Mouse (Mus musculus) 3134 (cell line): ENCODE data around the gene Abcg1.
A peak's percentile ranks its signal among the peaks of the same experiment; 100 is the strongest.

Experiments used
- DNase-seq: peaks from one replicate; pipeline ENCODE4 v3.0.0-alpha.2; 2011; ENCODE audit warnings: low spot score; ENCODE audit not compliant: insufficient read length; ENCODE audit errors: extremely low read depth

Gene Abcg1

DNA sequence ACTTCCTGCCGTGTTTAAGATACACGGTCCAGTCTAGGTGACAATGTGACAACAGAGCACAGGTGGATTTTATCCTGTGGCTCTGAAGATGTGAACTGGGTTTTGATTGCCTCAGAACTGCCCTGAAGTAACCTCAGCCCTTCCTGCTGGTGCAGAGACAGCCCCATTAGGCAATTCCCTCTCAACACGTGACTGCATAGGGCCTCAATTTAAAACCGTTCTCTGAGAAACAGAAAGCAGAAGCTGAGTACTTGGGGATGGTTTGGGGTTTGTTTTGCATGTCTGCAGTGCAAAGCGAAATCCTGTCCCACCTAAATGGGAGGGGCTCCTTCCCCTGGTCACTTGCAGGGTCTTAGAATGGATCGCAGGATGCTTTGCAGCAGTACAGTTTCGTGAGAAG lies 17.8 kb upstream of the Abcg1 start:
- no peak for DNase-seq

DNA sequence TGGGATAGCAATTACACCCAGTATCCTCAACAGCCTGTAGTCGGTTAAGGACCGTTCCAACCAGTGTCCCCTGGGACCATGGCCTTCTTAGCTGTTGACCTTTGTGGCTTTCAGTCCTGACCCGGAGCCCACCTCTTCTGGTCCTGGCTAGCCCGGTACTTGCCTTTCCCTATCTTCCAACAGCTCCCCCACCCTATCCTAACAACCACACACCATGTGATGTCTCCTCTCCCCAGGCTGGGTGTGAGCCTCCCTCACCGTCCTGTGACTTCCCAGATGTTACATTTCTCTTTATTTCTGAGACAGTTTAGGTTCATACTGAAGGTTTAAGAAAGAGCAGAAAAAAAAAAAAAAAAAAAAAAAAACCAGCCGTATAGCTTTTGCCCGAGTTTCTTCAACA lies 17.1 kb upstream of the Abcg1 start:
- DNase-seq, result no peak

DNA sequence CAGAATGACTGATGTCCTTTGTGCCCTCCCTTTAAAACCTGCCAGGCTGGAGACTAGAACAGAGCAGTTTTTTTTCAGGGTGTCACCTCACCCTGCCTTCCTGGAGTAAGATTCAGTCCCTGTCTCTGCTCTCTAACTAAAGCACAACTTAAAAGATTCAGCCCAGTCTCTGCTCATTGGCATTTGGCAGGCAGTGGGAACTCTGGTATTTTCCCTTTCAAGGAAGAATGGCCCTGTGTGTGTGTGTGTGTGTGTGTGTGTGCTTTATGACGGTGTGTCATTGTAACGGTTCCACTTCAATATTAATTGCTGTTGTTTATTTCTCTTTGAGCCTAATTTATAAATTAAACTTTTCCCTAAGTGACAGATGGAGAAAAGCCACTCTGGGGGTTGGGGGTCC lies 14.7 kb upstream of the Abcg1 start:
- DNase-seq, result no peak

DNA sequence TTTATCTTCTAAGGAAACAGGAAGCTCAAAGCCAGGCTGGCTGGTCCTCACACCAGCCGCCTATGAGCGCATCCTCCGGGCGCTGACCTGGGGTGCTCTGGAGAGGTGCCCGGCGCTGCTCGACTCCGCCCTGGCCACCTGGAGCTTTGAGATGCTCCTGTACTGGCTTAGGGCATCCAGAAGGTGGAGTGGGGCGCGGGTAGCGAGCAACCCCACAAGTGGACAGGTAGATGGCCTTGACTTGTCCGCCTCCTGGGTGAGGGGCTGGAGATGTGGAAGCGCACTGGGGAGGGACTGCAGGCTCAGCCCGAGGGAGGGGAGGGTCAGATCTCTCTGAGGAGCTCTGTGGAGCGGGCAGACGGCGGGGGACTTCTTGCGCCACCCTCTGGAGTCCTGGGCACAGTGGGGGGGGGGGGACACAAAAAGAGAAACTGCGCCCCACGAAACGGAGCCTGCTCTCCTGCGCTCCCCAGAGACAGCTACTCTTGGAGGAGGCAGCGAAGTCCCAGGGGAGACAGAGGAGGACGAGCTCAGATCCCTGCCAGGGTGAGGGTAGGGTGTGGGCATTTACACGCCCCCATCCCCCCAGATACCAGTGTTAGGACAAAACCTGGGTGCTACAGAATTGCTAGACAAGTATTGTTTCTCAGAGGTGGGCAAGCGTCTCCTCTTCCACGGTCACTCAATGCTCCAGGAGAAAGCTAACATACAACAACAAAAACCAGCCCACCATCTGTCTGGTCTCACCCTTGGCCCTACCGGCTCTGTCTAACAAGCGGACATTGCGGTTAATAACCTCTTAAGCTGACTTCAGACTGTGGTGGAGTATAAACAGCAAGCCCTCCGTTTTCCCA lies 643 bp downstream of the Abcg1 start:
- no peak for DNase-seq

DNA sequence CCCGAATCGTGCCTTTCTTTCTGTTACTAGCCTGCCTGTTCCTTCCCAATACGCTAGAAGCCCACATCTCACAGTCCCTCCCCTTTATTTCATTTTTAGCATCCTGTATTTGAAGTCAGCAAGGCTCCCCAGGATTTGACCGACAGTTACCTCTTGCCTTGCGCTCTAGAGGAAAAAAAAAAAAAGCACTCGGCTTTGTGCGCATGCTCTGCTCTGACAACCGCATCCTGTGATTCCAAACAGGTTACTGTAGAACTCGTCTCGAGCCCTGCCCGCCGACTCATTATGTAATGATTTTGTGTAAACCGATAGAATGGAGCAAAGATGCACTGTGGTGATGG lies 1.2 kb downstream of the Abcg1 start:
- no peak for DNase-seq

DNA sequence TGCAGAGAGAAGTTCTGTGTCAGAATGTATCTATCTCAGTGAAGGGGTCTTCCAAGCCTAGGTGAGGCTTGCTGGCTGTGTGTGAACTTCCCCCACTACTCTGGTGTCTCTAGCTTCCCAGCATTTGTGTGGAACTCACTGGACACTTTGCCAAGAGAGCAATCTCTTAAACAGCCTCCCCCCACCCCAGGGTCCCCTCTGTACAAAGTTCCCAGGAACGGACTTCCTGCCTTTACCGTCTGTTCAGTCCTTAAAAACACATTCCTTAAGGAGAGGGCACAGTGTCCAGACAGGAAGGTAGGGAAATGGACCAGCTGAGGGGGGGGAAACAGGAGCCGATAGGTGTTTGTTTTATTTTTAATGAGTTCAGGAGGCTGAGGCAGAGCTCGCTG lies 2.7 kb downstream of the Abcg1 start:
- no peak for DNase-seq

DNA sequence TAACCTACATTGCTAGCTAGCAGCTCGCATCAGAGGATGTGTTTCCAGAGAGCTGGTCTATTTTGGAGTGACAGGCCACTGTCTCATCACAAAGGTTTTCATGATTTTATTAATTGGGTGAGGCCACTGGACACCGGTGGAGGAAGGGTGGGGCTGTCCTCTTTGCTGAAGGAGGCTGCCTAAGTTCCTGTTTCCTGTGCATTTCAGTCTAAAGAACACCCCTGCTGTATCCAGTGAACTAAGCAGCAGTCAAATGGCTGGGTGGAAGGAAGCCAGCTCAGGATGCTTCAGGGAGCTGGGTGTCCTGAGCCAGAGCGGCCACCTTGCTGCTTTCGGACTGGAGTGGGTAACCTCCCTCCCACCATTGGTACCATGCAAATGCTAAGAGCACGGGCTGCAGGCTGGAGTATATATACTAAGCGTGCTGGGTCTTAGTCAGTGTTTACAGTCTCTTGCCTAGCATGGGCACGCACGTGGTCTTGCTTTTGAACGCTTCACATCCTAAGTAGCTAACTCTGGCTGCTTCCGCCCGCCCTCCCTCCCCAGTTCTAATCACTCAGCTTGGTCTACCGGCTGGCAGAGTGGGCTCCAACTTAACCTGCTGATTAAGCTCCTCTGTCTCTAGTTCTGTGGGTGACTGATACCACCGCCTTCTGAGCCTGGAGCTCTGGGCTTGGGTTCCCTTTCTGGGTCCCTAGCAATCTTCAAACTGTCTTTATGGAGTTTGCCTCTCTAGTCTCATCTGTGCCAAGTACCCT lies 3.3 kb downstream of the Abcg1 start:
- DNase-seq, result no peak

DNA sequence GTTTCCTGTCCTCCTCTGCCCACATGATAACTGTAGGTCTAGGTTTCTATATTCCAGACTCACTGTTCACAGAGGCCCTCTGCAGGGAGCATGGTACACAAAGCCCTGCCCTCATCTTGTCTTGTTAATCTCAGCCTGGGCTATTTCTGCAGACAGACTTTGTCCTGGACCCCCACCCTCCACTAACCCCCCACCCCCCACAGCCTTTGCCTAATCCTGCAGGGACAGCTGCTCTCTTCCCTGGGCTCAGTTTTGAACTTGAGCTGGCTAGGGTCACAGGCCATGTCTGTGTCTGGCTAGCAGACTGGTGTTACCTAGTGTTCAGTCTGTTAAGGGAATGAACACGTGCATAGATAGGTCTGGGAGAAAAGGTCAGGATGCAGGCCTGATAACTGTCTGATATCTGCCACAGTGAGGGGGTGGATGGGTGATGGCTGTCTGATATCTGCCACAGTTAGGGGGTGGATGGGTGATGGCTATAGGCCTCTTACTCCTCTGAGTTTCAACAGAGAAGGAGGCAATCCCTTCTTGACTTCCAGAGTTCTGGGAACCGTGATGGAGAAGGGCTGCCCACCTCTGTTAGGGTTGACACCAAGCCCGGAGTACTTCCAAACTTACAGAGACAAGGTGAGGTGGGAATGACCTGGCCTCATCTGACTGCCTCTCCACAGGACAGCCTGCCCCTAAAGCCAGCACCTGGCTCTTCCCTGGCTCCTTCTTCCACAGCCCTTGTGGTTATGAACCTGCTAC lies 4.0 kb downstream of the Abcg1 start:
- no peak for DNase-seq

DNA sequence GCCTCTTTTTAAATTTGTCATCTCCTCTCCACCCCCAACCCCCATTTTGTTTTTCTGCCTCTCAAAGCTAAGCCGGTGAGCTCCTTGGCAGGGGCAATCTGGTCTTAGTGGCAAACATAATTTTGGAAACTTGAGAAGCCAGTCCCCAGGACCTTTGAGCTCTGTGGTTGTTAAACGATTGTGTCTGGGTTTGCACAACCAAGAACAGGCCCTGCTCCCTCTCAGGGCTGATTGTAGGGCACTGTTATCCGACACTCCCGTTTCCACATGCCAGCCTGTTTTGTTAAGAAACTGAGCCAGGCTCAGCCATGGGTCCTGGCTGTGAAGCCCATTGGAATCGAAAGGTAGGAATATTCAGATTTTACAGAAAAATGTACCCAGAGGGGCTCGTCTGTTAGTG lies 8.6 kb downstream of the Abcg1 start:
- no peak for DNase-seq

DNA sequence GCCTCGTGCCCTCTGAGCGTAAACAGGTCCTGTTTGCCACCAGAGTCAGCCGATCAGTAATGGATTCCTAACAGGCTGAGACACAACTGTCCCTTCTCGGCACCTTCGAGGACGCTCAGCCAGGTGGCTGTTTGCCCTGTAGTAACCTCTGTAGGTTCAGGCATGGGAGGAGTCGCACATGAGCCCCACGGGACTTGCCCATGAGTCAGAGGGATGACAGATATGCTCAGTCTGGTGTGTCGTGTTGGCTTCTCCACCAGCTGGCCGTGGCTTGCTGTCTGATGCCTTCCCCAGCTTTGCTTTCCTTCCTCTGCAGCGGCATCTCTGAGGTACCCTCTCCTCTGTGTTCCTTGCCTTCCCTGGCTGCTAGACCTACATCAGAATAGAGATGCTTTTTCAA lies 9.6 kb downstream of the Abcg1 start:
- DNase-seq, result peak; percentile 62

DNA sequence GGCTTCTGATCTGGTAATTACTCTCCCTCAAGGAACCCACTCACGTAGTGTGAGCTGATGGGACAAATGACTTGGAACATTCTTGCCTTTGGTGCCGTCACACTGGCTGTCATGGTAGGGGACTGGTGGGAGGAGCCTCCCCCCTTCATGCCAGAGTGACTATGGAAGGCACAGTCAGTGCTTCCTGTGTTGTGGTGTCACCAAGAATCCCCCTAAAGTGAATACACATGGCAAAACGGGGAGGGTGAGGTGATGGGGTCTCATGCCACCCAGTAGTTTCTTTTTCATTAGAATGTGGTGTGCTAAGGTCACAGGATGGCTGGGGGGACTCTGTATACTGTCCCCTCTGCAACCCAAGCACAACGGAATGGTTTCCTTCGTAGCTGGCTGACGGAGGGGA lies 11.6 kb downstream of the Abcg1 start:
- DNase-seq, result no peak

DNA sequence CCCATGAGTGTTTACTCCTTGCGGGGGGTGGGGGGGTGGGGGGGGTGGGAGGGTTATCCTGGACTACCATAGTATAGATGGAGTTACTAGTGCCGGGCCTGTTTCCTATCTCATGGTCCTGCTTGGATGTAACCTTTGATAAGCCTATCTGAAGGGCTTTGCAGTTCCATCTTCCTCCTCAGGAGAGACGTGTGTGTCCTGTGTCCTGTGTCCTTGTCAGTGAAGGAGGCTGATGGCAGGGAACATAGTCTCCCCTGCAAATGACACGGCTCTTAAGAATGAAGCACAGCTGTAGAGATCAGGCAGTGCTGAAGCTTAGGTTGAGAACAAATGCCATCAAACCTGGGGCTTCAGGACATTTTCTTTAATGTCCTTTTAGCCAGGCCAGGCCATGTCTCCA lies 12.4 kb downstream of the Abcg1 start:
- no peak for DNase-seq

DNA sequence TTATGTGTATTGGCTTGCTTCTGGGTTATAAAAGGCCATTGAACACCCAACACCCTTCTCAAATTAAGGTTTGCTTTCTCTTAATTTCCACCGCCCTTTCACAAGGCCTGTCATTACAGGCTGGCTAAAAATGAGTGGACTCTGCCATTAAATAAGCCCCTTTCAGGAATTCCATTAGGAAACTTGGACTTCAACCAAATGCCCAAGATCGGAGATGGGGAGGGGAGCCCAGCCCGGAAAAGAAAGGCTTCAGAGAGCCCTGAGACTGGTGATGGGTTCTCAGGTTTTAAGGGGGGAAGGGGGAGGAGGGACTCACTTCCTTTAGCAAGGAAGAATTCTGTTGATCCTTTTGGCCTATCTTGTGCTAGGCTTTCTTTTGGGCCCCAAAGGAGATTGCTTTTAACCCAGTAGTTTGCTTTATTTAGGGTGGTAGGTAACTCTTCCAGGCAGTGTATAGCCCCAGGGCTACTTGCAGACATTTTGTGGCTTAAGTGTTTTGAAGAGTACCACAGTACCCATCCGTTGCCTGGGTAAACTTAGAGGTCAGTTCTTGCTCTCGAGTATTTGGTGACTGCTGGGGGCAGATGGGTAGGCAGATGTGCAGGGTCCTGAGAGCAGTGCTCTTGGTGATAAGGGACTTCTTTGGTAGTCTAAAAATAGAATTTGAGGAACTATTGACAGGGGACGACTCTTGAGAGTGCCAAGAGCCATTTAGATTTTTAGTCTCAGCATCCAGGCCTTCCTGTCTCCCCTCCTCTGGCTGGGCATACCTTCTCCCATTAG lies 13.1 kb downstream of the Abcg1 start:
- no peak for DNase-seq

DNA sequence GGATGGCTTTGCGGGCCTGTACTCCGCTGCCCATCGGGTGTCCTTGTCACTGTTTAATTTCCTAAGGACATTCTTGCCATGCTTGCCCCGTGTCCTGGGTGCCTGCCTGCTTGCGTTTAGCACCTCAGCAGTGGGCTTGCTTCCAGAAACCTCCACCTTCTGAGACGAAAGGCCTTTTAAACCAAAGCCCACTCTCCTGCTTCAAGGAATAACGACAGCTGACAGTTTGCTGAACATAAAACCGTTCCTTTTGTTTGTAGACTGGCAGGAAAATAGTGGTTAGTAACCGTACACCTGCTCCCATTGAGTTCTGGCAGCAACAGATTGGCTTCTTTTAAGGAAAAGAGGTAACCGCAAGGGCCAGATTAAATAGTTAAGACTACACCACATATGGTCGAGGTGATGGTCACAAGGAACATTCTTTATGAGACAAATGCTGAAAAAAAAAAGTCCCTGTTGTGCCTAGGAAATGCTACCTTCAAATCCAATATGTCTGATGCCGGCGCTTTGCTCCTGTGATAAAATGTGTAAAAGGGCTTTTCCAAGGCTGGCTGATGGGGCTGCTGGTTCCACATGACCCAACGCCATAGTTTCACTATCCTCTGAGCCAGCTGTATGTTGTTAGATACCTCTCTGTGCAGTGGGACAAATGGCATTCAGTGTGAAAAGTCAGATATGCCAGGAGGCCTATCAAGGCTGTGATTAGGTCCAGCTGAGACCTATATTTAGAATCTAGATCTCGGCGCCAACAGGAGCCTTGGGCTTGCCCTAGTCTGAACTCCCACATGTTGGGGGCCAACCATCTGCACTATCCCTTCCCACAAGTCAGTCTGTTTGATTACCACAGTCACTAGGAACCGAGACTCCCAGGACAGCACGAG lies 14.2 kb downstream of the Abcg1 start:
- no peak for DNase-seq

DNA sequence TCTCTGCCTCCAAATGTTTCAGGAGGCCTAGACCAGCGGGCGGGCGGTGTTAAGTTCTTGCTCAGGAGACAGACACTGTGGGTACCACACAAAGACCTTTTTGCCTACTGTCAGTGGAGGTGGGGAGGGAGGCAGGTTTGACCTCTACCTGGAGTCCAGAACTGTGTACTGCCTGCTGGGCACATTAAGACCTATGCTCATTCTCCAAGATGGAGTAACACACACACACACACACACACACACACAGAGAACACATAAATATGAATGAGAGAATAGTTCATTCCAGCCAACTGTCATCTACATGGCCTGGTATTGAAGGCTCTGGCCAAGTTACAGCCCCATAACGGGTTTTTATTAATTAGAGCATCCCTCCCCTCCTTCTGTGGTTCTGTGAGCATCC lies 15.4 kb downstream of the Abcg1 start:
- DNase-seq, result no peak

DNA sequence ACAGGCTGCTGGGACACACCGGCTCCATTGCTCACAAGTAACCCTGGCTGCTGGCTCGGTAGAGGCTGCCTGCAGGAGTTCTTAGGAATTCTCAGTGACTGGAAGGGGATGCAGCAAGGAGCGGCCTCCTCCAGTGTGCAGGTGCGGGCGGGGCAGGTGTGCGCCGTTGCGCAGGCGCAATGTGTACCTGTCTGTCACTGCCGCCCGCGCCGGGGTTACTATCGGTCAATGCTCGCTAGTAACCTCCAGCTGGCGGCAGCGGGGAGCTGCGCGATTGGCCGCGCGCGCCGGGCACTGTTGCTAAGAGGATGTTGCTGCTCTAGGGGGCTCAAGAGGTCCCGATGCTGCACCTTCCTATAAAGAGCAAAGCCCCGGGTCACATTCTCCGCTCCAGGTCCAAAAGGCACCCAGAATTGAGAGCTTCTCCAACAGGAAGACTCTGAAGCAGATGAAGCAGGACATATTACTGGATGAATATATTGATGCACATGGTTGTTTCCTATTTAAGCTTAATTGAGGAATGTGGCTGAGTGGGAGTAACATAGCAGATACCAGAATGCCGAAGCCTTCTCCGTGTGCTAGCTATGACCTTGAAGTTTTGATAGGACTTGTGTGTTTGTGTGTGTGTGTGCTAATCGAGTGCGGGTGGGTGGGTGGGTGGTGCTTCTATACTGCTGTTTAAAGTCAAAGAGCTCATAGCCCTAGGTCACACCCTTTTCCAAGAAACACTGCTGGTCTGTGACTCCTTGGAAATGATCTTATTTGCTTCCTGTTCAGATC lies 16.0 kb downstream of the Abcg1 start:
- DNase-seq, result no peak

DNA sequence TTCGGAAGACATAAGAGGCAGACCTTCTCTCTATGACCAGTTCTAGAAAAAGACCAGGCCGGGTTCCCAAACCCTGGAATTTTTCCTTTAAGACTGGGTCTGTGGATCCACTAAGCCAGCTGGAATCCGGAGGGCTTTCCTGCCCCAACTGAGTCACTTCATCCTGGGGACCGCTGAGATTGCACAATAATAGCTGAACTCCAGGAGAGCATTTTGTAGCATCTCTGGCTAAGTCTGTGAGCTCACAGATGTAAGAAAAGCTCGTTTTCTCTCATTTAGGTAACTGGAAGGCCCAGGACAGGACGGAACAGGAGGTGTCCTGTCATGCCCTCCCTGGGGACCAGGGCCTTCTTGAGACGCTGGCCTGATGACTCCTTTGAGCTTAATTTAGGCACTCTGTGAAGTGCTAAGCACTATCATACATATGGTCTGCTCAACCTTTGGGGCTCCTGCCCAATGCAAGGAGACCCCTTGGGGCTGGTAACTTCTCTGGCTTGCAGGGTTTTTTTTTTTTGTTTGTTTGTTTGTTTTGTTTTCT lies 16.6 kb downstream of the Abcg1 start:
- peak; percentile 55 for DNase-seq

DNA sequence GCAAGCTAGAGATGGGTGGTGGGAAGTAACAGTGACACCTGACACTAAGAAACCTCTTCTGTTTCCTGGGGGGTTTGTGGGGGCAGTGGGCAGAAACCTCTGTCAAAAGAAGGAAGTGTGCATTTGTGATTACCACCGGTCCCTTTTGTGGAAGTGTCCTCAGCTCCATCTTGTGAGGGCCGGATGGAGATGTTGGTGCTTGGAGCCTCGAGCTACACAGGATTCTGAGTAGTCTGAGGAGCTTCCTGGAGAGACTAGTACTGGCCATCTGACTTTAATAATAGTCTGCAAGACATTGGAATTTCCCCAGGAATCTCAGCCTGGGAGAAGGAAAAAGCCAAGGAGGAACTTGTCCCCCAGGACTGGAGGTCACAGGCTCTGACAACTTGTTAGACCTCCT lies 17.2 kb downstream of the Abcg1 start:
- no peak for DNase-seq

DNA sequence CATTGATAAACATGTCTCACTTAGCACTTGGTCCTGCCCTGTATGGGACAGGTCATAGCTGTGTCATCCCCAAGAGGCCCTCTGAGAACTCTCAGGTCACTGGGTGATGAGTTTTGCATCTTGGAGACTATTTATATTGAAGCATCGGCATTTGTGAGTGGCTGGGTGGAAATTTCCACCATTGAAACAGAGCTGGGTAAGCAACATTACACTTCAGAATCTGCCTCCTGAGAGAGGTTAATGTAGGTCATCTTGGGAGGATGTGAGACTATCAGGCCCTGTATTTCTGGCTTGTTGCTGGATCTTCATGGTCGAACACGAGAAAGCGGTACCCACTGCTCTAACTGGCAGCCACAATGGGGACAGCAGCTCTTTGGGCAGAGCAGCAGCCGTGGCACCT lies 18.0 kb downstream of the Abcg1 start:
- no peak for DNase-seq
